Mouse (Mus musculus) brain, embryonic 14.5 days (tissue): ENCODE results near the gene Ddx54. TPM values are rescaled to one million over a fixed set of nuclear protein-coding genes. Genes with fewer than 3 reads are reported as not detected.

Experiments
- DNase-seq: peaks from one replicate; pipeline ENCODE4 v3.0.0-alpha.2; 2011; ENCODE audit warnings: low read depth
- CTCF ChIP-seq: fragments of 200-500 bp; IDR thresholded peaks from 2 replicates; pipeline ENCODE4 v1.5.1; 2012; ENCODE audit warnings: inconsistent platforms, mild to moderate bottlenecking, moderate library complexity, borderline replicate concordance; ENCODE audit not compliant: insufficient read depth, insufficient read length; ENCODE audit errors: extremely low read depth
- POLR2A ChIP-seq: fragments of 200-500 bp; IDR thresholded peaks from 2 replicates; pipeline ENCODE4 v1.6.1; 2012; ENCODE audit warnings: mild to moderate bottlenecking, inconsistent platforms, borderline replicate concordance; ENCODE audit not compliant: poor library complexity, insufficient read depth, insufficient read length, severe bottlenecking; ENCODE audit errors: extremely low read depth
- polyA plus RNA-seq: library from polyadenylated mRNA; depleted of rRNA; stranded (reverse); fragments of >200 nt; gene quantifications from 2 replicates; pipeline ENCODE4 v1.2.3, GENCODE M21; 2012

The Ddx54 gene
- polyA plus RNA-seq, 1 experiment, result 49.7 TPM

- DNase-seq, result no peak
- TF ChIP-seq CTCF, result no peak
- TF ChIP-seq POLR2A, result no peak
Measured at GRCm38 (mm10) chr5:120618778-120619177, 6.2 kb downstream of the Ddx54 start.

- TF ChIP-seq CTCF (peak; percentile 82), POLR2A (no peak)
- DNase-seq, result peak; percentile 36
Measured at GRCm38 (mm10) chr5:120619201-120619600, 6.7 kb downstream of the Ddx54 start.

GRCm38 (mm10) chr5:120620375-120621077, 8.0 kb downstream of the Ddx54 start:
- DNase-seq, result peak; percentile 80
- TF ChIP-seq CTCF, result peak; percentile 98
- TF ChIP-seq POLR2A, result no peak

GRCm38 (mm10) chr5:120621078-120621765, 8.7 kb downstream of the Ddx54 start:
- no peak for DNase-seq
- TF ChIP-seq CTCF (no peak), POLR2A (no peak)

GRCm38 (mm10) chr5:120621846-120622197, 9.3 kb downstream of the Ddx54 start:
- DNase-seq, result peak; percentile 19
- TF ChIP-seq POLR2A (no peak), CTCF (no peak)

- no peak for TF ChIP-seq CTCF
- TF ChIP-seq POLR2A, result no peak
- DNase-seq, result peak; percentile 27
Measured at GRCm38 (mm10) chr5:120622198-120622851, 9.8 kb downstream of the Ddx54 start.

GRCm38 (mm10) chr5:120624427-120624826, 11.9 kb downstream of the Ddx54 start:
- no peak for DNase-seq
- TF ChIP-seq POLR2A (no peak), CTCF (no peak)

- TF ChIP-seq POLR2A (no peak), CTCF (no peak)
- peak; percentile 47 for DNase-seq
Measured at GRCm38 (mm10) chr5:120626399-120626798, 13.9 kb downstream of the Ddx54 start.

GRCm38 (mm10) chr5:120627515-120628300, 15.2 kb downstream of the Ddx54 start:
- no peak for DNase-seq
- TF ChIP-seq POLR2A (no peak), CTCF (no peak)

GRCm38 (mm10) chr5:120628624-120629023, 16.1 kb downstream of the Ddx54 start:
- DNase-seq, result peak; percentile 48
- no peak for TF ChIP-seq POLR2A
- no peak for TF ChIP-seq CTCF

- DNase-seq, result peak; percentile 42
- no peak; the same call in 1 of the 2 replicates for TF ChIP-seq CTCF
- TF ChIP-seq POLR2A, result no peak
Measured at GRCm38 (mm10) chr5:120631128-120631527, 18.6 kb downstream of the Ddx54 start.
